ENCODE assay signal across 8 mouse cellular contexts in genomic region chr5:147075103-147076025, GRCm38 (mm10). TPM values are rescaled to one million over a fixed set of nuclear protein-coding genes. Genes with fewer than 3 reads are reported as not detected.
DNase-seq lines count a peak whose midpoint lies in the region; ATAC-seq lines count a peak whose summit lies in the region.

No protein-coding gene starts in this region.

- H3K4me3 ChIP-seq in megakaryocyte, embryonic 14.5 days (replicated peaks), result peak overlapping the region; percentile 96
- H3K4me3 ChIP-seq in forebrain, embryonic 14.5 days (ENCODE audit: low read depth, low read length), result peak overlapping the region; percentile 62
- peak overlapping the region; percentile 96 for H3K4me3 ChIP-seq in lung, embryonic 15.5 days

- H3K4me1 ChIP-seq in megakaryocyte, embryonic 14.5 days, result peaks cover 64% of the 10 kb centered on the region
- H3K4me1 ChIP-seq in forebrain, embryonic 14.5 days (ENCODE audit: control insufficient read depth, insufficient read depth, low read length), result peaks cover 12% of the 10 kb centered on the region
- peaks cover 57% of the 10 kb centered on the region for H3K4me1 ChIP-seq in lung, embryonic 15.5 days

- H3K36me3 ChIP-seq in megakaryocyte, embryonic 14.5 days (replicated peaks; ENCODE audit: low read length), result peaks cover 23% of the 10 kb centered on the region
- no peaks in the 10 kb centered on the region for H3K36me3 ChIP-seq in forebrain, embryonic 14.5 days (ENCODE audit: control insufficient read depth, insufficient read depth, low read length)
- 0 out of 2 replicates have a peak, but pooled peaks cover 9% of the 10 kb centered on the region for H3K36me3 ChIP-seq in lung, embryonic 15.5 days

- no peaks in the 10 kb centered on the region for H3K27me3 ChIP-seq in megakaryocyte, embryonic 14.5 days (replicated peaks)
- H3K27me3 ChIP-seq in forebrain, embryonic 14.5 days (replicated peaks; ENCODE audit: control insufficient read depth, insufficient read depth, low read length), result no peaks in the 10 kb centered on the region
- H3K27me3 ChIP-seq in lung, embryonic 15.5 days, result no peaks in the 10 kb centered on the region

- no peaks in the 10 kb centered on the region for H3K9me3 ChIP-seq in megakaryocyte, embryonic 14.5 days
- H3K9me3 ChIP-seq in forebrain, embryonic 14.5 days (replicated peaks; ENCODE audit: control insufficient read depth, low read length), result no peaks in the 10 kb centered on the region
- H3K9me3 ChIP-seq in lung, embryonic 15.5 days, result no peaks in the 10 kb centered on the region

- 18% methylated on average over 21 of the region's 21 CpGs for WGBS in forebrain, embryonic 14.5 days
- 4% methylated on average over 21 of the region's 21 CpGs for WGBS in lung, embryonic 15.5 days

- no peak for ATAC-seq in megakaryocyte, adult 5-6 weeks (ENCODE audit: poor library complexity, severe bottlenecking)
- ATAC-seq in forebrain, embryonic 14.5 days, result no peak
- ATAC-seq in lung, embryonic 15.5 days (ENCODE audit: borderline replicate concordance, extremely low read depth, low FRiP score, low TSS enrichment), result peak; percentile 27; the same call in 1 of the 2 replicates
- no peak for ATAC-seq in granulocyte monocyte progenitor cell, adult 5-6 weeks (replicated peaks; ENCODE audit: poor library complexity, severe bottlenecking)

- no peak overlapping the region for H3K27ac ChIP-seq in forebrain, embryonic 14.5 days (ENCODE audit: low read depth, low read length)
- H3K27ac ChIP-seq in lung, embryonic 15.5 days, result peak overlapping the region; percentile 99

- H3K9ac ChIP-seq in forebrain, embryonic 14.5 days (ENCODE audit: low read length), result peak overlapping the region; percentile 73
- H3K9ac ChIP-seq in lung, embryonic 15.5 days, result peak overlapping the region; percentile 94

- peak overlapping the region; percentile 93 for H3K4me2 ChIP-seq in forebrain, embryonic 14.5 days (ENCODE audit: low read length)
- peak overlapping the region; percentile 93 for H3K4me2 ChIP-seq in lung, embryonic 15.5 days

- DNase-seq in forebrain, embryonic 14.5 days (ENCODE audit: low spot score), result peak; percentile 49
- peak; percentile 41 for DNase-seq in kidney, adult 18-20 months
- no peak for DNase-seq in spleen, adult 12 weeks (ENCODE audit: low spot score)
- DNase-seq in adrenal gland, adult 8-10 months, result no peak

RNA-seq across cellular contexts. Expression of gene Lnx2, which starts 1.0 kb away (rescaled TPM):
- polyA plus RNA-seq in megakaryocyte, embryonic 14.5 days (2012; ENCODE audit: insufficient read depth, low replicate concordance), result 4.1 and 5.7 TPM in 2 replicates
- 5.0 and 6.8 TPM in 2 replicates for total RNA-seq in megakaryocyte, adult 5-6 weeks (2015)
- total RNA-seq in megakaryocyte, adult 5-6 weeks (2017), result 9.7 and 10.4 TPM in 2 replicates
- polyA plus RNA-seq in forebrain, embryonic 14.5 days (2014; fragmentation: Nextera tagmentation; extraction: Ambion mirVana), result 8.1 and 10.9 TPM in 2 replicates
- 15.8 and 17.2 TPM in 2 replicates for polyA plus RNA-seq in lung, embryonic 15.5 days (2015; fragmentation: Nextera tagmentation; extraction: Ambion mirVana)
- total RNA-seq in granulocyte monocyte progenitor cell, adult 5-6 weeks (2014; fragmentation: Nextera tagmentation), result 7.9 and 8.9 TPM in 2 replicates
- 5.6 and 11.3 TPM in 2 replicates for total RNA-seq in granulocyte monocyte progenitor cell, adult 5-6 weeks (2017)
- 10 to 100 TPM; 10.1 to 14.4 (median 12.9) TPM for total RNA-seq in adrenal gland, adult 8-10 months (2022)

RNA-seq across cellular contexts. Expression of gene Polr1d, which starts 1.5 kb away (rescaled TPM):
- polyA plus RNA-seq in megakaryocyte, embryonic 14.5 days (2012; ENCODE audit: insufficient read depth, low replicate concordance), result 78.9 and 100 TPM in 2 replicates
- 126 and 134 TPM in 2 replicates for total RNA-seq in megakaryocyte, adult 5-6 weeks (2015)
- 107 and 113 TPM in 2 replicates for total RNA-seq in megakaryocyte, adult 5-6 weeks (2017)
- 121 and 135 TPM in 2 replicates for polyA plus RNA-seq in forebrain, embryonic 14.5 days (2014; fragmentation: Nextera tagmentation; extraction: Ambion mirVana)
- polyA plus RNA-seq in lung, embryonic 15.5 days (2015; fragmentation: Nextera tagmentation; extraction: Ambion mirVana), result 115 and 121 TPM in 2 replicates
- total RNA-seq in granulocyte monocyte progenitor cell, adult 5-6 weeks (2014; fragmentation: Nextera tagmentation), result 135 and 160 TPM in 2 replicates
- total RNA-seq in granulocyte monocyte progenitor cell, adult 5-6 weeks (2017), result 133 and 146 TPM in 2 replicates
- total RNA-seq in adrenal gland, adult 8-10 months (2022), result 100 to 1,000 TPM in 2 of 4 experiments, 10 to 100 TPM in 2; 96.7 to 117 (median 108) TPM

Comparison
In these comparisons a context has a peak if more than half of its experiments do, and no peak if none do; other contexts are left out.
1. DNase-seq: peak in forebrain, embryonic 14.5 days (single experiment) and kidney, adult 18-20 months (single experiment); none in spleen, adult 12 weeks (single experiment) and adrenal gland, adult 8-10 months (single experiment).
2. Peak in every context shown above with its lines, with median percentiles within 50 percentile points of each other: H3K4me3 ChIP-seq.